Mouse (Mus musculus): ENCODE measurements around the gene Gm11232.

Gene Gm11232

DNA sequence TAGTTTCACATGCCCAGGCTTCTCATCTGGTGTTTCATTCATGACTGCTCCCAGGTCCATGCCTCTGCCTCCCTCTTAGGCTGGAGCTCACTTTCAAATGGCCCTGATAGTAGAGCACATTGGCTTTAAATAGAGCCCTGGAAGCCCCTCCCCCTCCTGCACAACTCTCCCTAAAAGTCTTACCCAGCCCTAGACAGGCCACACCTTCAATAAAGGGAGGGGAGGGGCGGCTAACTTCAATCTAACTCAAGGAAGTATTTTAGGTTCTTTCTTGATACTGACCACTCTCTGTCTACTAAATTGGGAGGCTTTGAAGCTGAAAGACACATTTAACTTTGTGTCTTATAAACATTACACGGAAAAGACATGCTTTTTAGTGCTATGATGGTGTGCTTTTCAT is at the start of gene Gm11232:
Gm11232 (minus strand) TSS at position 101 of the 400 bp plus-strand sequence.
- DNase-seq = no peak

- DNase-seq = no peak
Measured at GRCm38 (mm10) chr4:71805977-71806534, 48.3 kb upstream of the Gm11232 start.

DNA sequence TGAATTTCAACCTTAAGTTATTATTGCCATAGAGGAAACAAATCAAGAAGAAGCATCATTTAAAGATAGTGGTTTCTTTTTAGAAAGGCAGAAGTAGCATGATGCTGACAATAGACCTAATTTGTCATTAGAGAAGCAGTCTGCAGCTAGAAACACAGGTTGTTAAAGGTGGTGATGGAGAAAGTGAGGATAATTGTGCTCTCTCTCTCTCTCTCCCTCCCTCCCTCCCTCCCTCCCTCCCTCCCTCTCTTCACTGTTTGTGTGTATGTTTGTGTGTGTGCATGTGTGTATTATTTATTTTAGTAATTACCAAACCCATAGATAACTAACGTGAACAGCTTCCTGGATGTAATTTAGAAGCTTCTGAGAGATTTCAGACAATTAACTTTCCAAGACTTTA is 7.8 kb upstream of the Gm11232 start:
- DNase-seq = no peak

DNA sequence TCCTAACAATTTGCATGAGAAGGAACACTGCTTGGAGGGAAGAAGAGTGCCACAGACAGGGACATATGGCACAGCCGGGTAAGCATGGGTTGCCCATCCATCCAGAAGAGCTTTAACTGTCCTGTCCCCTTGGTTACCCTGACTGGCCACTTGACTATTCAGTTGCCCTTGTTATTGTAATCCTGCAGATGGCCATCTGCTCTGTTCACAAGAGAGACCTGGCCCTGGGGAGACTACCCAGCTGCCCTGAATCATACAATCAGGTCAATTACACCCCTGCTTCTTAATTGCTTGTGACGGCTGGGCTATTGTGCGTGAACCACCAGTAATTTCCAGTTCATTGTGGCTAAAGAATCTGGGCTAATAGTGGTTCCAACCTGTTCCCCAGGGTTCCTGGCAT is 7.3 kb upstream of the Gm11232 start:
- DNase-seq = no peak

GRCm38 (mm10) chr4:71756441-71757221 is 1.1 kb downstream of the Gm11232 start:
- no peak for DNase-seq

DNA sequence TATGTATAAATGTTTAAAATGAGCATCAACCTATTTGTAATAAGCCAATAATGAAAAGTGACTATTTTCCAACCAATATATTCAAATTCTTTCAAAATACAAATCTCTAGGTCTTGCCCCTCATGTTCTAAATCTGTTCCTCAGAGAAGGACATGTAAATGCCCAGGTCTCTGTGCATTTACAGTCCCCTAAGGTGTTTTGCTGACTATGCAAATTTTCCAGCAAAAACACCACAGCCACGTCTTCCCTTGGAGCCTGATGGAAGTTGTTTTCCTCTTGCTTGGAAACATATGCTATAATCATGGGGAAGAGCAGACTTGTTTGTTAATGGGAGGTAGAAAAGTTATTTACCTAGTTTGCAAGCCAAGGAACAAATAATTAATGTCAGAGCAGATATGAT is 12.0 kb downstream of the Gm11232 start:
- DNase-seq = no peak

- no peak for DNase-seq
Measured at GRCm38 (mm10) chr4:71736529-71736928, 21.2 kb downstream of the Gm11232 start.

DNA sequence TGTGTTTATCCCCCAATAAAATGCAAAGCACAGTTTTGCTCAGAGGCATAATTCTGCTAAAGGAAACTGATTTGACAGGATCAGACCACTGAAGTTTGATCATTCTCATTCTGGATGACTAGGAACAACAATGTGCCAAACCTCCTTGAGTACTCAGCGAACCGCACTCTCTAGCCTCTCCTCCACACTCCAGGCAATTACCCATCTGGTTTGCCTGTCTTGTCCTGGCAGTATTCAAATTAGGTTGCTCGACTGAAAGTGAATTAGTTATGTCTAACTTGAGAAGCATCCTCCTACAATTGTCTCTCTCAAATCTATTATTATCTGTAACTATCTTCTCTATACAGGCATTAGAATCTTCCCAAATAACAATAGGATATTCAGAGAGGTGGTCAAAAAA is 22.5 kb downstream of the Gm11232 start:
- DNase-seq = no peak

DNA sequence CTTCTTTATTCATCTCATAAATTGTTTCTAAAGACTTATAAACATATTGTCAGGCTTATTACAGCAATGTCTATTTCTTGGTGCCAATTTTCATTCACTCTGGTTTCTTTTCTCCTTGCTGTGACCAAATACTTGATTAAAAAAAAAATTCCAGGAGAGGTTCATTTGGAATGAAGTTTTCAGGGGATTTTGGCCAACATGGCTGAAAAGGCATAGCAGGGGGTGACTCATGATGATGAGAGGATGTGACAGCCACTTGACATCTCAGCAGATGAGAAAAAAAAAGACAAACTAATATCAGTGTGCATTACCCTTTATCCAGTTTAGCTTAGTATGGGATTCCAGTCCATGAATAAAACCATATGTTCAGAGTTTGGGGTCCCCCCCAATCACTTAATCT is 28.4 kb downstream of the Gm11232 start:
- no peak for DNase-seq

- DNase-seq = no peak
Measured at GRCm38 (mm10) chr4:71727611-71728010, 30.2 kb downstream of the Gm11232 start.

GRCm38 (mm10) chr4:71727056-71727455 is 30.7 kb downstream of the Gm11232 start:
- no peak for DNase-seq

- DNase-seq = no peak
Measured at GRCm38 (mm10) chr4:71725889-71726288, 31.9 kb downstream of the Gm11232 start.
